Mouse (Mus musculus) brain, embryonic 14.5 days (tissue): Measurements from ENCODE around the gene Cd99l2. TPM values are rescaled to one million over a fixed set of nuclear protein-coding genes. Genes with fewer than 3 reads are reported as not detected.
A peak's percentile ranks its signal among the peaks of the same experiment; 100 is the strongest.

Experiments
- DNase-seq: peaks from one replicate; pipeline ENCODE4 v3.0.0-alpha.2; 2011; ENCODE audit warnings: low read depth
- CTCF ChIP-seq: fragments of 200-500 bp; IDR thresholded peaks from 2 replicates; pipeline ENCODE4 v1.5.1; 2012; ENCODE audit warnings: inconsistent platforms, mild to moderate bottlenecking, moderate library complexity, borderline replicate concordance; ENCODE audit not compliant: insufficient read depth, insufficient read length; ENCODE audit errors: extremely low read depth
- POLR2A ChIP-seq: fragments of 200-500 bp; IDR thresholded peaks from 2 replicates; pipeline ENCODE4 v1.6.1; 2012; ENCODE audit warnings: mild to moderate bottlenecking, inconsistent platforms, borderline replicate concordance; ENCODE audit not compliant: poor library complexity, insufficient read depth, insufficient read length, severe bottlenecking; ENCODE audit errors: extremely low read depth
- polyA plus RNA-seq: library from polyadenylated mRNA; depleted of rRNA; stranded (reverse); fragments of >200 nt; gene quantifications from 2 replicates; pipeline ENCODE4 v1.2.3, GENCODE M21; 2012

Cd99l2 gene
- polyA plus RNA-seq, 1 experiment, result 75.3 TPM

GRCm38 (mm10) chrX:71464138-71464826 lies 28.4 kb downstream of the Cd99l2 start:
- no peak for TF ChIP-seq CTCF
- TF ChIP-seq POLR2A, result no peak
- DNase-seq, result peak; percentile 9

- DNase-seq, result peak; percentile 32
- no peak for TF ChIP-seq CTCF
- TF ChIP-seq POLR2A, result no peak
Observed at GRCm38 (mm10) chrX:71456078-71456737, 36.4 kb downstream of the Cd99l2 start.

GRCm38 (mm10) chrX:71442916-71443315 lies 49.7 kb downstream of the Cd99l2 start:
- DNase-seq, result no peak
- no peak for TF ChIP-seq CTCF
- no peak for TF ChIP-seq POLR2A

GRCm38 (mm10) chrX:71439473-71439872 lies 53.2 kb downstream of the Cd99l2 start:
- no peak for DNase-seq
- TF ChIP-seq POLR2A (no peak), CTCF (no peak)

GRCm38 (mm10) chrX:71435542-71435941 lies 57.1 kb downstream of the Cd99l2 start:
- TF ChIP-seq POLR2A, result no peak
- no peak for TF ChIP-seq CTCF
- DNase-seq, result no peak

GRCm38 (mm10) chrX:71434860-71435259 lies 57.8 kb downstream of the Cd99l2 start:
- peak; percentile 68 for DNase-seq

GRCm38 (mm10) chrX:71434448-71434847 lies 58.2 kb downstream of the Cd99l2 start:
- TF ChIP-seq CTCF (no peak), POLR2A (no peak)
- peak; percentile 82 for DNase-seq

More at GRCm38 (mm10) chrX:71434860-71435259, 57.8 kb downstream of the Cd99l2 start:
- TF ChIP-seq CTCF (no peak), POLR2A (no peak)

- TF ChIP-seq POLR2A (no peak), CTCF (no peak)
- DNase-seq, result no peak
Observed at GRCm38 (mm10) chrX:71430900-71431299, 61.7 kb downstream of the Cd99l2 start.

GRCm38 (mm10) chrX:71427491-71427890 lies 65.2 kb downstream of the Cd99l2 start:
- no peak for DNase-seq
- no peak for TF ChIP-seq CTCF
- TF ChIP-seq POLR2A, result no peak

GRCm38 (mm10) chrX:71425746-71426519 lies 66.7 kb downstream of the Cd99l2 start:
- peak; percentile 88 for DNase-seq
- peak; percentile 79 for TF ChIP-seq CTCF
- no peak for TF ChIP-seq POLR2A

- TF ChIP-seq POLR2A, result no peak
- peak; percentile 19; the same call in 1 of the 2 replicates for TF ChIP-seq CTCF
- DNase-seq, result peak; percentile 19
Observed at GRCm38 (mm10) chrX:71424852-71425251, 67.8 kb downstream of the Cd99l2 start.

GRCm38 (mm10) chrX:71413616-71414015 lies 79.0 kb downstream of the Cd99l2 start:
- DNase-seq, result no peak
- TF ChIP-seq CTCF, result no peak
- no peak for TF ChIP-seq POLR2A
